Mouse (Mus musculus): ENCODE results near the gene Timp2.

DNA sequence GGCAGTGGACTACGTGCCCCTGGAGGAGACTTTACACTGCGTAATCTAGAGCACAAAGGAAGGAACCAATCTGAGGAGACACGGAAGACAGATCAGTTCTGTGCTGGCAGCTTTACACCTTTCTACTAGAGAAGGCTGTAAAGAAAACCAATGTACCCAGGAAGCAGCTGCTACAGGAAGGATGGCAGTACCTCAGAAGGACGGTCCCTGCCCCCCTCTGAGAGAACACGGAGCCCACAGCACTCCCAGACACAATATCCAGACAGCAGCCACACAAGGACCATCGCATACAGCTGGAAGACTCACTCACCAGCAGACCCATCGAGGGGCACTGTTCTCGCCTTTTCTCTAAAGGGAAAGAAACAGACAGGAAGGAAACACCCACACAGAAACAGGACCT lies 95.5 kb downstream of the Timp2 start:
- TF ChIP-seq CTCF (IDR thresholded peaks at IDR 0.05; ENCODE audit: low read depth, low read length) (no peak), POLR2A (IDR thresholded peaks at IDR 0.05; ENCODE audit: borderline replicate concordance, low read depth, low read length) (no peak)

Data from bone marrow macrophage, adult 2 months (primary cell).